Mouse (Mus musculus) neural tube, embryonic 13.5 days (tissue): ENCODE data around the gene Il4. TPM values are rescaled to one million over a fixed set of nuclear protein-coding genes. Genes with fewer than 3 reads are reported as not detected.
A peak's percentile ranks its signal among the peaks of the same experiment; 100 is the strongest.
"Not testable (repeated sequence)": the region's sequence is repeated elsewhere in the genome, so short reads cannot be mapped to it uniquely, and the experiment has no call there.

Experiments
- ATAC-seq: fragments of 200-750 bp; cut with Nextera tagmentation; 2 replicates; pipeline ENCODE4 v1.8.0; 2017; ENCODE audit warnings: low read depth, mild to moderate bottlenecking, moderate TSS enrichment, moderate library complexity
- H3K27ac ChIP-seq: fragments of 300-500 bp; sonication (generic); replicated peaks from 2 replicates; pipeline ENCODE4 v1.5.1; 2015; ENCODE audit warnings: moderate library complexity, mild to moderate bottlenecking, inconsistent platforms
- H3K27me3 ChIP-seq: fragments of 300-500 bp; sonication (generic); 2 replicates; pipeline ENCODE4 v1.6.1; 2015; ENCODE audit warnings: mild to moderate bottlenecking, inconsistent platforms
- H3K36me3 ChIP-seq: fragments of 300-500 bp; sonication (generic); 2 replicates; pipeline ENCODE4 v1.6.1; 2015; ENCODE audit warnings: mild to moderate bottlenecking, inconsistent platforms
- H3K4me1 ChIP-seq: fragments of 300-500 bp; sonication (generic); replicated peaks from 2 replicates; pipeline ENCODE4 v1.6.1; 2015; ENCODE audit warnings: inconsistent platforms
- H3K4me2 ChIP-seq: fragments of 300-500 bp; sonication (generic); 2 replicates; pipeline ENCODE4 v1.6.1; 2015; ENCODE audit warnings: inconsistent platforms, mild to moderate bottlenecking, moderate library complexity
- H3K4me3 ChIP-seq: fragments of 300-500 bp; sonication (generic); 2 replicates; pipeline ENCODE4 v1.5.1; 2015; ENCODE audit warnings: mild to moderate bottlenecking, inconsistent platforms
- H3K9ac ChIP-seq: fragments of 300-500 bp; sonication (generic); 2 replicates; pipeline ENCODE4 v1.6.1; 2015; ENCODE audit warnings: moderate library complexity, mild to moderate bottlenecking, inconsistent platforms
- H3K9me3 ChIP-seq: fragments of 300-500 bp; sonication (generic); 2 replicates; pipeline ENCODE4 v1.6.1; 2016; ENCODE audit warnings: inconsistent platforms
- WGBS: fragments of 180-500 bp; shearing (Covaris S2); methylation state at CpG from one replicate; pipeline ENCODE4 v1.1.7; 2015; 5-methylcytosine and 5-hydroxymethylcytosine counted together
- polyA plus RNA-seq: library from polyadenylated mRNA; unstranded; fragments of >200 nt; fragmentation: Nextera tagmentation; extraction: Ambion mirVana; gene quantifications from 2 replicates; pipeline ENCODE4 v1.2.1, GENCODE M21; 2015

Il4 gene
- polyA plus RNA-seq, 1 experiment from 2014 or later = 2.1 TPM

GRCm38 (mm10) chr11:53590368-53590768 lies 28.1 kb downstream of the Il4 start:
- no peaks in the 10 kb centered on the region for H3K4me1 ChIP-seq
- no peak for ATAC-seq
- H3K4me3 ChIP-seq = no peak overlapping the region
- H3K9ac ChIP-seq = no peak overlapping the region
- H3K9me3 ChIP-seq = no peaks in the 10 kb centered on the region
- H3K27ac ChIP-seq = no peak overlapping the region
- H3K4me2 ChIP-seq = no peak overlapping the region
- H3K36me3 ChIP-seq = peaks cover 96% of the 10 kb centered on the region
- no peaks in the 10 kb centered on the region for H3K27me3 ChIP-seq
- 40% methylated on average over 15 of the region's 15 CpGs for WGBS

GRCm38 (mm10) chr11:53588279-53588678 lies 30.2 kb downstream of the Il4 start:
- no peak for ATAC-seq
- Histone ChIP-seq H3K4me2 (no peak overlapping the region), H3K4me3 (no peak overlapping the region), H3K4me1 (no peaks in the 10 kb centered on the region), H3K27me3 (no peaks in the 10 kb centered on the region), H3K9ac (no peak overlapping the region), H3K36me3 (peaks cover 95% of the 10 kb centered on the region), H3K9me3 (no peaks in the 10 kb centered on the region), H3K27ac (no peak overlapping the region)
- WGBS = 87% methylated on average over 8 of the region's 8 CpGs

- Histone ChIP-seq H3K9me3 (no peaks in the 10 kb centered on the region), H3K27me3 (no peaks in the 10 kb centered on the region), H3K4me1 (no peaks in the 10 kb centered on the region), H3K27ac (no peak overlapping the region), H3K36me3 (peaks cover 88% of the 10 kb centered on the region), H3K4me2 (no peak overlapping the region), H3K4me3 (no peak overlapping the region), H3K9ac (no peak overlapping the region)
- ATAC-seq = no peak
- WGBS = 98% methylated on average over 6 of the region's 6 CpGs
Measured at GRCm38 (mm10) chr11:53585510-53585909, 33.0 kb downstream of the Il4 start.

GRCm38 (mm10) chr11:53584849-53585248 lies 33.6 kb downstream of the Il4 start:
- 70% methylated on average over 3 of the region's 3 CpGs for WGBS
- H3K27ac ChIP-seq = no peak overlapping the region
- no peak overlapping the region for H3K4me2 ChIP-seq
- H3K4me3 ChIP-seq = no peak overlapping the region
- H3K4me1 ChIP-seq = no peaks in the 10 kb centered on the region
- no peak for ATAC-seq
- H3K27me3 ChIP-seq = no peaks in the 10 kb centered on the region
- H3K36me3 ChIP-seq = peaks cover 90% of the 10 kb centered on the region
- no peak overlapping the region for H3K9ac ChIP-seq
- no peaks in the 10 kb centered on the region for H3K9me3 ChIP-seq

GRCm38 (mm10) chr11:53583151-53583550 lies 35.3 kb downstream of the Il4 start:
- ATAC-seq = no peak
- no peak overlapping the region for H3K4me3 ChIP-seq
- H3K4me1 ChIP-seq = no peaks in the 10 kb centered on the region
- no peaks in the 10 kb centered on the region for H3K9me3 ChIP-seq
- no peak overlapping the region for H3K4me2 ChIP-seq
- H3K27me3 ChIP-seq = no peaks in the 10 kb centered on the region
- 73% methylated on average over 10 of the region's 10 CpGs for WGBS
- H3K9ac ChIP-seq = no peak overlapping the region
- H3K36me3 ChIP-seq = peaks cover 88% of the 10 kb centered on the region
- H3K27ac ChIP-seq = no peak overlapping the region

- H3K36me3 ChIP-seq = peaks cover 78% of the 10 kb centered on the region
Measured at GRCm38 (mm10) chr11:53580562-53580961, 37.9 kb downstream of the Il4 start.

GRCm38 (mm10) chr11:53567224-53568014 lies 51.0 kb downstream of the Il4 start, which contains the start of gene Kif3a:
Gene Kif3a, plus strand, starts transcription at chr11:53567379.
- under 1% methylated on average over 68 of the region's 69 CpGs for WGBS
- peak within 1 kb of the TSS; percentile 89 for H3K4me3 ChIP-seq
- peaks cover 29% of the 10 kb centered on the region for H3K4me1 ChIP-seq
- peaks cover 19% of the 10 kb centered on the region for H3K36me3 ChIP-seq
- H3K4me2 ChIP-seq = peak within 1 kb of the TSS; percentile 59
- ATAC-seq = peak; percentile 97
- H3K9ac ChIP-seq = peak within 1 kb of the TSS; percentile 91
- no peaks in the 10 kb centered on the region for H3K27me3 ChIP-seq
- no peaks in the 10 kb centered on the region; the same call in 1 of the 2 replicates for H3K9me3 ChIP-seq
- peak within 1 kb of the TSS; percentile 91 for H3K27ac ChIP-seq

More at GRCm38 (mm10) chr11:53580562-53580961, 37.9 kb downstream of the Il4 start:
- no peak overlapping the region for H3K4me2 ChIP-seq
- H3K9ac ChIP-seq = no peak overlapping the region
- H3K4me3 ChIP-seq = no peak overlapping the region
- 99% methylated on average over 3 of the region's 3 CpGs for WGBS
- H3K9me3 ChIP-seq = no peaks in the 10 kb centered on the region
- no peak for ATAC-seq
- H3K27ac ChIP-seq = no peak overlapping the region
- H3K4me1 ChIP-seq = no peaks in the 10 kb centered on the region
- H3K27me3 ChIP-seq = no peaks in the 10 kb centered on the region

GRCm38 (mm10) chr11:53566646-53567045 lies 51.8 kb downstream of the Il4 start:
- 90% methylated on average over 4 of the region's 4 CpGs for WGBS
- H3K4me3 ChIP-seq = peak overlapping the region; percentile 89
- 0 out of 2 replicates have a peak overlapping the region, but pooled peaks have one; percentile 91 for H3K27ac ChIP-seq
- ATAC-seq = peak; percentile 59
- H3K9ac ChIP-seq = peak overlapping the region; percentile 91
- no peaks in the 10 kb centered on the region for H3K27me3 ChIP-seq
- H3K9me3 ChIP-seq = no peaks in the 10 kb centered on the region; the same call in 1 of the 2 replicates
- peak overlapping the region; percentile 59 for H3K4me2 ChIP-seq
- H3K4me1 ChIP-seq = peaks cover 29% of the 10 kb centered on the region
- peaks cover 13% of the 10 kb centered on the region for H3K36me3 ChIP-seq

- Histone ChIP-seq H3K36me3 (no peaks in the 10 kb centered on the region), H3K4me3 (no peak overlapping the region), H3K4me2 (no peak overlapping the region), H3K27ac (no peak overlapping the region), H3K9me3 (no peaks in the 10 kb centered on the region; the same call in 1 of the 2 replicates), H3K9ac (no peak overlapping the region), H3K4me1 (peaks cover 8% of the 10 kb centered on the region), H3K27me3 (no peaks in the 10 kb centered on the region)
- no peak for ATAC-seq
- 91% methylated on average over 2 of the region's 2 CpGs for WGBS
Measured at GRCm38 (mm10) chr11:53561986-53562385, 56.5 kb downstream of the Il4 start.

GRCm38 (mm10) chr11:53559980-53560379 lies 58.5 kb downstream of the Il4 start:
- not testable (repeated sequence) for H3K36me3 ChIP-seq, H3K27me3 ChIP-seq, H3K9ac ChIP-seq, H3K4me3 ChIP-seq, ATAC-seq, H3K4me2 ChIP-seq, H3K27ac ChIP-seq, H3K4me1 ChIP-seq, H3K9me3 ChIP-seq
- 85% methylated on average over 1 of the region's 3 CpGs for WGBS

- H3K4me2 ChIP-seq, H3K36me3 ChIP-seq, H3K9me3 ChIP-seq, ATAC-seq, H3K9ac ChIP-seq, H3K27ac ChIP-seq, H3K27me3 ChIP-seq, H3K4me3 ChIP-seq, H3K4me1 ChIP-seq: not testable (repeated sequence)
- 100% methylated on average over 1 of the region's 3 CpGs for WGBS
Measured at GRCm38 (mm10) chr11:53557992-53558391, 60.5 kb downstream of the Il4 start.

- not testable (repeated sequence) for H3K36me3 ChIP-seq, H3K4me3 ChIP-seq, H3K27me3 ChIP-seq, ATAC-seq, H3K4me2 ChIP-seq, H3K4me1 ChIP-seq, H3K9ac ChIP-seq, H3K9me3 ChIP-seq, H3K27ac ChIP-seq
- 96% methylated on average over 6 of the region's 20 CpGs for WGBS
Measured at GRCm38 (mm10) chr11:53556529-53556928, 61.9 kb downstream of the Il4 start.
